Mouse (Mus musculus) olfactory bulb, adult 2 months (tissue): ENCODE results near the gene Coq10a.

ENCODE experiments used
- CTCF ChIP-seq: fragments of 200-500 bp; IDR thresholded peaks from 2 replicates; pipeline ENCODE4 v1.5.1; 2012; ENCODE audit warnings: low read depth, mild to moderate bottlenecking, low read length, moderate library complexity; ENCODE audit not compliant: insufficient read depth
- POLR2A ChIP-seq: fragments of 200-500 bp; IDR thresholded peaks from 2 replicates; pipeline ENCODE4 v1.6.1; 2012; ENCODE audit warnings: mild to moderate bottlenecking, low read depth, low read length, moderate library complexity; ENCODE audit not compliant: insufficient read depth

- TF ChIP-seq POLR2A (no peak), CTCF (no peak)
These were observed 35.1 kb upstream of the Coq10a start for GRCm38 (mm10) chr10:128403931-128404330.
